Mouse (Mus musculus): Measurements from ENCODE around the gene Zfp646. TPM values are rescaled to one million over a fixed set of nuclear protein-coding genes. Genes with fewer than 3 reads are reported as not detected.

The Zfp646 gene
- polyA plus RNA-seq, 1 experiment from 2014 or later, result 2.7 TPM

DNA sequence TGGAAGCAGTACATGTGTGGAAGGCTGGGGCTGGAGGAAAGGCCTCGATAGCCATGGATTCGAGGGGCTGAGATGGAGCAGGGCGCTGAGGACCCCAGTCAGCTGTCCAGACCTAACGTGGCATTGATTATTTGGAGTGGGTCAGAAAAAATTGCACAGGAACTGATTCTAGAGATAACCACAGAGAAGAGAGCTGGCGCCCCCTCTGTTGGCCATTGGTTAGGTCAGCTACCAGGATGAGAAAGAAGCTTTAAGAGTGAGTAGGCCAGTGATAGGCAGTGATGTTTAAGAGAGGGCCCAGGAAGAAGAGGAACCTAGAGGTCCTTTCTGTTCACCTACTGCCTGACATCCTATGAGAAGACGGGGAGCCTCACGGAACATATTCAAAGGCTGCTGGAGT lies 43.3 kb downstream of the Zfp646 start:
- H3K4me1 ChIP-seq (ENCODE audit: insufficient read depth), result peaks cover 18% of the 10 kb centered on the region
- WGBS (ENCODE audit: insufficient replicate concordance), result 70% methylated on average over 7 of the region's 7 CpGs
- no peak overlapping the region for H3K27ac ChIP-seq (ENCODE audit: low read depth)
- H3K36me3 ChIP-seq (replicated peaks; ENCODE audit: insufficient read depth, low read length), result peaks cover 14% of the 10 kb centered on the region
- TF ChIP-seq CTCF (IDR thresholded peaks at IDR 0.05; ENCODE audit: low read depth) (peak; percentile 58), EP300 (IDR thresholded peaks at IDR 0.05; ENCODE audit: low read depth) (no peak)
- no peaks in the 10 kb centered on the region for H3K9me3 ChIP-seq (ENCODE audit: low read length)
- ATAC-seq (0 out of 2 replicates have a peak, but pooled peaks have one; percentile 6), DNase-seq (peak; percentile 57)
- H3K4me2 ChIP-seq (ENCODE audit: low read depth, low read length), result no peak overlapping the region
- H3K9ac ChIP-seq (replicated peaks), result no peak overlapping the region
- H3K27me3 ChIP-seq (ENCODE audit: insufficient read depth, low read length), result no peaks in the 10 kb centered on the region
- H3K4me3 ChIP-seq (ENCODE audit: low read depth, low read length), result no peak overlapping the region

DNA sequence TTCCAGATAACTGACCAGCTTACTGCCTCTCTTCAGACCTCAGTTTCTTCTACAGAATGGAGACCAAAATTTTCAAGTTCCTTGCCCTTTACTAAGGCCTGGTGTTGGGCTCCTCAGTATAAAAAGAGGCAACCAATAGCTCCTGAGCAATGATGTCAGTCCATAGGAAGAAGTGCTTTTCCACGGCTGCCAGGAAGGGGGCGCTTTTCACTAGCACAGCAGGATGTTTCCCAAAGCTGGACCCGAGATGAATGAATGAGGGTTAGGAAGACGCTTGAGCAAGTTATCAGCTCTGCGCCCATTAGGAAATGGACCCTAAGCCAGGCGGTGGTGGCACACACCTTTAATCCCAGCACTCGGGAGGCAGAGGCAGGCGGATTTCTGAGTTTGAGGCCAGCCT lies 45.5 kb downstream of the Zfp646 start:
- Histone ChIP-seq H3K4me2 (ENCODE audit: low read depth, low read length) (no peak overlapping the region), H3K9ac (replicated peaks) (no peak overlapping the region), H3K36me3 (replicated peaks; ENCODE audit: insufficient read depth, low read length) (peaks cover 19% of the 10 kb centered on the region; the same call in 1 of the 2 replicates), H3K27ac (ENCODE audit: low read depth) (peak overlapping the region; percentile 86), H3K27me3 (ENCODE audit: insufficient read depth, low read length) (no peaks in the 10 kb centered on the region), H3K9me3 (ENCODE audit: low read length) (no peaks in the 10 kb centered on the region), H3K4me1 (ENCODE audit: insufficient read depth) (peaks cover 22% of the 10 kb centered on the region), H3K4me3 (ENCODE audit: low read depth, low read length) (no peak overlapping the region)
- ATAC-seq, result peak; percentile 15; the same call in 1 of the 2 replicates
- peak; percentile 71 for TF ChIP-seq CTCF (IDR thresholded peaks at IDR 0.05; ENCODE audit: low read depth)
- no peak for TF ChIP-seq EP300 (IDR thresholded peaks at IDR 0.05; ENCODE audit: low read depth)
- 50% methylated on average over 8 of the region's 8 CpGs for WGBS (ENCODE audit: insufficient replicate concordance)
- DNase-seq, result peak; percentile 65

DNA sequence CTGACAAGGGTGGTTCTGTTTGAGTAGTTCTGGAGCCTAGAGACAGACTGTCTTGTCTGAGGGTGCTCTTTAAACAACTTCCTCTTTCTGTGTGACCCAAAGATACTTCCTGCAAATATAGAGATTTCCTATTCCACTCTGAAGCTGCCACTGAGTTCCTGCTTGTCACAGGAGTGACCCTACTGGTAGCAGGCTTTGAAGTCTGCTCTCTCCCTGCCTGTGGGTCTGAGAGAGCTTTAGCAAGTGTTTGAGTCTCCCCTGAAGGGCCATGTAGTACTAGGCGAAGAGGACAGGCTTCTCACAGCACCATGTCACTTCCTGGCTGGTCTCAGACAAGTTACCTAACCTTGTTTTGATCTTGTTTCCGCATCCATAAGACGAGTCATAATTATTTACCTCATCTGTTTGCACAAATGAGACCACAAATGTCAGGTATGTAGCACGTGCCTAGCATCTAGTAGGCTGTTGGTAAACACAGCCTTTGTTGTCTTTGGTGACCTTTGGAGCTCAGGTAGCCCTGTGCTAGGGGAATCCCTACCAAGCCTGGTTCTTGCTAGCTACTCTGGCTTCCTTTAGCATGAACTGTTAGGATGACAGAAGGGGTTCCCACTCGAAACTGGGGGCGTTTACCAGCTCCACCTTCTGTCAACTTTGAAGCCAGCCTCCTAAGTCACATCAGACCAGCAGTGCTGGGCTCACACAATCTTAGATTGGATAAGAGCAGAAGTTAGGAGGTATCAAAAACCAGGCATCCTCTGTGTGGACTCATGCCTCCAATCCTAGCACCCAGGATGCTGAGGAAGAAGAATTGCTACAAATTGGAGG lies 46.6 kb downstream of the Zfp646 start:
- no peaks in the 10 kb centered on the region for H3K9me3 ChIP-seq (ENCODE audit: low read length)
- no peak overlapping the region for H3K4me3 ChIP-seq (ENCODE audit: low read depth, low read length)
- no peak overlapping the region for H3K4me2 ChIP-seq (ENCODE audit: low read depth, low read length)
- TF ChIP-seq EP300 (IDR thresholded peaks at IDR 0.05; ENCODE audit: low read depth) (0 out of 2 replicates have a peak, but pooled peaks have one; percentile 3), CTCF (IDR thresholded peaks at IDR 0.05; ENCODE audit: low read depth) (no peak)
- no peaks in the 10 kb centered on the region for H3K27me3 ChIP-seq (ENCODE audit: insufficient read depth, low read length)
- WGBS (ENCODE audit: insufficient replicate concordance), result 35% methylated on average over 6 of the region's 6 CpGs
- DNase-seq (no peak), ATAC-seq (peak; percentile 54)
- peaks cover 25% of the 10 kb centered on the region for H3K4me1 ChIP-seq (ENCODE audit: insufficient read depth)
- peaks cover 19% of the 10 kb centered on the region; the same call in 1 of the 2 replicates for H3K36me3 ChIP-seq (replicated peaks; ENCODE audit: insufficient read depth, low read length)
- peak overlapping the region; percentile 86 for H3K27ac ChIP-seq (ENCODE audit: low read depth)
- H3K9ac ChIP-seq (replicated peaks), result 0 out of 2 replicates have a peak overlapping the region, but pooled peaks have one; percentile 21

DNA sequence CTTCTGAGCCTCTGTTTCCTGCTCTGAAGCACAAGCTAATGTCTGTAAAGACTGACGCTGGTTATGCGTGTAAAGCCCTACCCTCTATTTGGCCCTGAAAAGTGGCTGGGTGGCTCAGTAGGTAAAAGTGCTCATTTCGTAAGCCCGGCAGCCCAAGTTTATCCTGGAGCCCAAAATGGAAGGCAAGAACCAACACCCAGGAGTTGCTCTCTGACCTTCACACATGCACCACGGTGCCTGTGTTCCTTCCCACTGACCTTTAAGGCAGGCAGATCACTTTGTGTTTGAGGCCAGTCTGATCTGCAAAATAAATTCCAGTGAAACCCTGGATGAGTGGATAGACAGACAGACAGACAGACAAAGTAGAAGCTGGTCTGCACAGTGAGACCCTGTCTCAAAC lies 47.7 kb downstream of the Zfp646 start:
- Histone ChIP-seq H3K27ac (ENCODE audit: low read depth) (0 out of 2 replicates have a peak overlapping the region, but pooled peaks have one; percentile 86), H3K9me3 (ENCODE audit: low read length) (no peaks in the 10 kb centered on the region), H3K36me3 (replicated peaks; ENCODE audit: insufficient read depth, low read length) (peaks cover 16% of the 10 kb centered on the region; the same call in 1 of the 2 replicates), H3K4me2 (ENCODE audit: low read depth, low read length) (no peak overlapping the region), H3K9ac (replicated peaks) (0 out of 2 replicates have a peak overlapping the region, but pooled peaks have one; percentile 7), H3K4me3 (ENCODE audit: low read depth, low read length) (no peak overlapping the region), H3K4me1 (ENCODE audit: insufficient read depth) (peaks cover 33% of the 10 kb centered on the region), H3K27me3 (ENCODE audit: insufficient read depth, low read length) (no peaks in the 10 kb centered on the region)
- no peak for ATAC-seq
- TF ChIP-seq CTCF (IDR thresholded peaks at IDR 0.05; ENCODE audit: low read depth) (no peak), EP300 (IDR thresholded peaks at IDR 0.05; ENCODE audit: low read depth) (no peak)
- no peak for DNase-seq
- WGBS (ENCODE audit: insufficient replicate concordance), result 68% methylated on average over 5 of the region's 5 CpGs

DNA sequence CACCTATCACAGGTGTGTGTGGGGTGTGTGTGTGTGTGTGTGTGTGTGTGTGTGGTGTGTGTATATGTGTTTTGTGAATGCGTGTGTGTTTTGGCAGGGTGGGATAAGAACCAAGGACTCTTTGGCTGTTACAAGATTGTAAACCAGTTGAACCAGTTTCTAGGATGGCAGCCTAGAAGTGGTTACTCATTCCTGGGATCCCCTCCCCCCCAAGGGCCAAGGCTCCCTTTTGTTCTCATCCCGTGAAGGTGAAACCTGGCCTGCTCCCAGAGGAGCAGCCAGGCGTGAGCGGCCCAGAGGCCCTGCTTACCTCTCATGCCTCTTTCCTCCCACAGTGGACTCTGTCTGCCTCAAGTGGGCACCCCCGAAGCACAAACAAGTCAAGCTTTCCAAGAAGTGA lies 49.2 kb downstream of the Zfp646 start:
- H3K9ac ChIP-seq (replicated peaks), result no peak overlapping the region
- WGBS (ENCODE audit: insufficient replicate concordance), result 89% methylated on average over 5 of the region's 5 CpGs
- no peak overlapping the region for H3K4me2 ChIP-seq (ENCODE audit: low read depth, low read length)
- H3K27ac ChIP-seq (ENCODE audit: low read depth), result no peak overlapping the region
- TF ChIP-seq CTCF (IDR thresholded peaks at IDR 0.05; ENCODE audit: low read depth) (no peak), EP300 (IDR thresholded peaks at IDR 0.05; ENCODE audit: low read depth) (no peak)
- H3K9me3 ChIP-seq (ENCODE audit: low read length), result no peaks in the 10 kb centered on the region
- no peak for DNase-seq
- H3K4me3 ChIP-seq (ENCODE audit: low read depth, low read length), result no peak overlapping the region
- ATAC-seq, result no peak
- H3K4me1 ChIP-seq (ENCODE audit: insufficient read depth), result peaks cover 34% of the 10 kb centered on the region
- H3K27me3 ChIP-seq (ENCODE audit: insufficient read depth, low read length), result no peaks in the 10 kb centered on the region
- peaks cover 16% of the 10 kb centered on the region; the same call in 1 of the 2 replicates for H3K36me3 ChIP-seq (replicated peaks; ENCODE audit: insufficient read depth, low read length)

DNA sequence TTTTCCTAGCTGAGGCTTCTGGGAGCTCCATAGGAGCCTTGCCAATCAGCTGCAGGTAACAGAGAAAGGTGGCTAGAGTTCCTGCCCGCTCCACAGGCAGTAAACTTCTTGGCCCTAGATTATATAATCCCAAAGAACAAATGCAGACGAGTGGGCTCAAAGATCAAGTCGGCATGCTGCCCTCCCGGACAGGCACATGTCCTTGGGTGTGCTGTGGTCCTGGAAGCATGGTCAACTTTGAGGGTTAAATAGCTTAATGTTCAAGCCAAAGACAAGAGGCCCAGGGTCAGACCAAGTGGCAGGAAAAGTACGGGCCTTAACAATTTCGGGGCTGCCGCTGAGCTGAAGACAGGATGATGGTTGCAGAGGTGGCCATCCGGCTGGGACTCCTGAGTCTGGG lies 50.0 kb downstream of the Zfp646 start:
- no peaks in the 10 kb centered on the region for H3K27me3 ChIP-seq (ENCODE audit: insufficient read depth, low read length)
- TF ChIP-seq CTCF (IDR thresholded peaks at IDR 0.05; ENCODE audit: low read depth) (no peak), EP300 (IDR thresholded peaks at IDR 0.05; ENCODE audit: low read depth) (no peak)
- no peak for DNase-seq
- 89% methylated on average over 8 of the region's 8 CpGs for WGBS (ENCODE audit: insufficient replicate concordance)
- ATAC-seq, result no peak
- no peak overlapping the region for H3K4me2 ChIP-seq (ENCODE audit: low read depth, low read length)
- no peak overlapping the region for H3K27ac ChIP-seq (ENCODE audit: low read depth)
- H3K9me3 ChIP-seq (ENCODE audit: low read length), result no peaks in the 10 kb centered on the region
- peaks cover 34% of the 10 kb centered on the region for H3K4me1 ChIP-seq (ENCODE audit: insufficient read depth)
- no peak overlapping the region for H3K4me3 ChIP-seq (ENCODE audit: low read depth, low read length)
- no peak overlapping the region for H3K9ac ChIP-seq (replicated peaks)
- H3K36me3 ChIP-seq (replicated peaks; ENCODE audit: insufficient read depth, low read length), result peaks cover 16% of the 10 kb centered on the region; the same call in 1 of the 2 replicates
